ENCODE assay signal across 14 mouse cellular contexts in the genomic region with DNA sequence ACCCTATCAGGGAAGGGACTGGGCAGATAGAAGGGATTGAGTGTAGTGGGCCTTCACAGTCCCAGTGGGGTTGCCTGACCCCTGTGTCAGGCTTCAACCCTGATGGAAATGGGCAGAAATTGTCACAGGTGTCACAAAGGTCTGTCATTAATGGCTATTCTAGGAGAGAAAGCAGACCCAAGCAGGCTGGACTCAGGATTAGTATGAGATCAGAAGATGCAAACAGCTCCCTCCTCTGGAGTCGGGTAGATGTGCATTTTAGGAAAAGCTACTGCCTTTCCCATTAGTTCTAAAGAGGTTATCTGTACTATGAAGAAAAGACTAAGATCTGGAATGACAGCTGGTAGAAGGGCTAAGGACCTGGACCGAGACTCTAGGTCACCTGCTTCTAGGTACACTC.
DNase-seq lines count a peak whose midpoint lies in the region; ATAC-seq and TF ChIP-seq lines count a peak whose summit lies in the region.
"Had no signal": no experiment of that assay in that cellular context is flagged by ENCODE, and none has a peak within 500 bp of the region (broad histone marks: within the 10 kb centered on the region; RNA-seq: fewer than 3 reads in every experiment).

No protein-coding gene starts in this region.

- ATAC-seq in embryonic facial prominence, embryonic 12.5 days (ENCODE audit: insufficient number of reproducible peaks, insufficient read depth, low FRiP score, low TSS enrichment), result no peak
- ATAC-seq in inflammation-experienced regulatory T-cells, adult 6 months, result no peak

- H3K27ac ChIP-seq in heart, adult 2 months, result no peak overlapping the region
- no peak overlapping the region for H3K27ac ChIP-seq in left cerebral cortex, adult 2 months
- peak overlapping the region; percentile 79 for H3K27ac ChIP-seq in embryonic facial prominence, embryonic 12.5 days
- H3K27ac ChIP-seq: lung, embryonic 15.5 days had no signal

- H3K27me3 ChIP-seq in heart, adult 2 months (ENCODE audit: control insufficient read depth, insufficient read depth, low read length), result no peaks in the 10 kb centered on the region
- H3K27me3 ChIP-seq in embryonic facial prominence, embryonic 12.5 days, result no peaks in the 10 kb centered on the region
- H3K27me3 ChIP-seq: heart, embryonic 12.5 days; lung, embryonic 15.5 days had no signal

- peaks cover 1% of the 10 kb centered on the region for H3K4me1 ChIP-seq in heart, adult 2 months (ENCODE audit: control insufficient read depth, insufficient read depth, low read length)
- H3K4me1 ChIP-seq in embryonic facial prominence, embryonic 12.5 days, result peaks cover 20% of the 10 kb centered on the region
- H3K4me1 ChIP-seq: lung, embryonic 15.5 days had no signal

- WGBS in heart, adult 2 months, result 58% methylated on average over 2 of the region's 2 CpGs
- 47% methylated on average over 2 of the region's 2 CpGs for WGBS in embryonic facial prominence, embryonic 12.5 days

- no peaks in the 10 kb centered on the region for H3K36me3 ChIP-seq in heart, adult 2 months (ENCODE audit: control insufficient read depth, insufficient read depth, low read length)
- H3K36me3 ChIP-seq in embryonic facial prominence, embryonic 12.5 days, result no peaks in the 10 kb centered on the region
- H3K36me3 ChIP-seq: heart, embryonic 12.5 days; lung, embryonic 15.5 days had no signal

- no peak for DNase-seq in heart, adult 2 months
- DNase-seq in heart, postnatal 14 days, result no peak
- no peak for DNase-seq in left cerebral cortex, adult 2 months (ENCODE audit: extremely low spot score in 1 of 2, low spot score in 2 of 2)
- no peak for DNase-seq in left cerebral cortex, adult 9 months (ENCODE audit: low spot score in 2 of 2)
- peak; percentile 44 for DNase-seq in NIH3T3 (ENCODE audit: low read depth)
- DNase-seq: gastrocnemius, postnatal 25 days; heart, postnatal 36 days; kidney, postnatal 25 days; layer of hippocampus, adult 9-11 months had no signal

- no peaks in the 10 kb centered on the region for H3K9me3 ChIP-seq in embryonic facial prominence, embryonic 12.5 days
- H3K9me3 ChIP-seq: heart, embryonic 12.5 days; lung, embryonic 15.5 days had no signal

- TF ChIP-seq EP300 in heart, adult 2 months (IDR thresholded peaks at IDR 0.05; ENCODE audit: insufficient read depth, low read depth, low read length), result no peak

- no peak overlapping the region for H3K9ac ChIP-seq in heart, adult 2 months (ENCODE audit: low read depth, low read length)
- no peak overlapping the region for H3K9ac ChIP-seq in embryonic facial prominence, embryonic 12.5 days
- H3K9ac ChIP-seq: heart, embryonic 12.5 days; lung, embryonic 15.5 days had no signal

- no peak for TF ChIP-seq POLR2A in heart, adult 2 months (IDR thresholded peaks at IDR 0.05; ENCODE audit: insufficient read depth, low read depth, low read length)

- H3K4me2 ChIP-seq in embryonic facial prominence, embryonic 12.5 days (replicated peaks), result no peak overlapping the region
- H3K4me2 ChIP-seq: heart, embryonic 12.5 days; liver, embryonic 11.5 days; lung, embryonic 15.5 days had no signal

- no peaks in the 10 kb centered on the region for H3K79me2 ChIP-seq in heart, adult 2 months (replicated peaks; ENCODE audit: control insufficient read depth, insufficient read depth, low read length)

- no peak overlapping the region for H3K4me3 ChIP-seq in heart, adult 2 months
- H3K4me3 ChIP-seq in left cerebral cortex, adult 2 months, result no peak overlapping the region
- no peak overlapping the region for H3K4me3 ChIP-seq in embryonic facial prominence, embryonic 12.5 days
- H3K4me3 ChIP-seq: heart, embryonic 12.5 days; lung, embryonic 15.5 days had no signal

- intact Hi-C loops in heart, adult 2 months (cut with DNase I), result no loop called here
- intact Hi-C loops in heart, postnatal 14 days (cut with DNase I), result loop anchor here (10.0 kb wide), 1 partner anchor 141 kb away; no protein-coding TSS in a partner anchor
- intact Hi-C loops in left cerebral cortex, adult 2 months (cut with DNase I), result no loop called here

- TF ChIP-seq CTCF in heart, adult 2 months (IDR thresholded peaks at IDR 0.05), result peak; percentile 31
- peak; percentile 7 for TF ChIP-seq CTCF in left cerebral cortex, adult 2 months (IDR thresholded peaks at IDR 0.05)
